Mouse (Mus musculus) large intestine, adult 2 months (tissue): Measurements from ENCODE around the gene Hes2. TPM values are rescaled to one million over a fixed set of nuclear protein-coding genes. Genes with fewer than 3 reads are reported as not detected.

ENCODE experiments used
- DNase-seq: peaks from one replicate; pipeline ENCODE4 v3.0.0-alpha.2; 2012; ENCODE audit warnings: low read depth, low spot score
- WGBS: fragments of 180-500 bp; shearing (Covaris S2); methylation state at CpG from one replicate; pipeline ENCODE4 v1.1.7; 2018; 5-methylcytosine and 5-hydroxymethylcytosine counted together
- polyA plus RNA-seq: library from polyadenylated mRNA; depleted of rRNA; stranded (reverse); fragments of >200 nt; gene quantifications from 2 replicates; pipeline ENCODE4 v1.2.3, GENCODE M21; 2012

Gene Hes2
- polyA plus RNA-seq, 1 experiment = 7.5 TPM

- DNase-seq = no peak
- WGBS = 1% methylated on average over 84 of the region's 85 CpGs
Observed at GRCm38 (mm10) chr4:152130771-152131653, 27.7 kb upstream of the Hes2 start.

- 15% methylated on average over 50 of the region's 50 CpGs for WGBS
- no peak for DNase-seq
Observed at GRCm38 (mm10) chr4:152131809-152132771, 26.6 kb upstream of the Hes2 start.

GRCm38 (mm10) chr4:152132772-152133169, 25.9 kb upstream of the Hes2 start:
- no peak for DNase-seq
- WGBS = 23% methylated on average over 10 of the region's 10 CpGs

GRCm38 (mm10) chr4:152133213-152133612, 25.5 kb upstream of the Hes2 start:
- no peak for DNase-seq

GRCm38 (mm10) chr4:152134507-152134906, 24.2 kb upstream of the Hes2 start:
- DNase-seq = no peak

More at GRCm38 (mm10) chr4:152133213-152133612, 25.5 kb upstream of the Hes2 start:
- 74% methylated on average over 5 of the region's 5 CpGs for WGBS

GRCm38 (mm10) chr4:152135363-152135762, 23.3 kb upstream of the Hes2 start:
- 67% methylated on average over 12 of the region's 12 CpGs for WGBS
- no peak for DNase-seq

GRCm38 (mm10) chr4:152136112-152136875, 22.4 kb upstream of the Hes2 start:
- WGBS = 48% methylated on average over 6 of the region's 6 CpGs
- no peak for DNase-seq

- no peak for DNase-seq
- 93% methylated on average over 2 of the region's 2 CpGs for WGBS
Observed at GRCm38 (mm10) chr4:152136876-152137250, 21.8 kb upstream of the Hes2 start.

- DNase-seq = no peak
- WGBS = 1% methylated on average over 51 of the region's 51 CpGs
Observed at GRCm38 (mm10) chr4:152138497-152139260, 20.0 kb upstream of the Hes2 start.

- 25% methylated on average over 6 of the region's 6 CpGs for WGBS
- DNase-seq = no peak
Observed at GRCm38 (mm10) chr4:152140441-152140840, 18.2 kb upstream of the Hes2 start.

- 79% methylated on average over 8 of the region's 8 CpGs for WGBS
- no peak for DNase-seq
Observed at GRCm38 (mm10) chr4:152141521-152142135, 17.0 kb upstream of the Hes2 start.

GRCm38 (mm10) chr4:152143632-152144031, 15.0 kb upstream of the Hes2 start:
- DNase-seq = no peak
- WGBS = 46% methylated on average over 1 of the region's 1 CpGs

GRCm38 (mm10) chr4:152145473-152145872, 13.2 kb upstream of the Hes2 start:
- WGBS = 28% methylated on average over 10 of the region's 10 CpGs
- no peak for DNase-seq

- 64% methylated on average over 11 of the region's 11 CpGs for WGBS
- no peak for DNase-seq
Observed at GRCm38 (mm10) chr4:152146033-152146827, 12.4 kb upstream of the Hes2 start.

- no peak for DNase-seq
- WGBS = 81% methylated on average over 4 of the region's 4 CpGs
Observed at GRCm38 (mm10) chr4:152150546-152150945, 8.1 kb upstream of the Hes2 start.

- DNase-seq = no peak
- 38% methylated on average over 7 of the region's 7 CpGs for WGBS
Observed at GRCm38 (mm10) chr4:152151451-152151965, 7.2 kb upstream of the Hes2 start.

- DNase-seq = no peak
- WGBS = 4% methylated on average over 57 of the region's 57 CpGs
Observed at GRCm38 (mm10) chr4:152151966-152152544, 6.6 kb upstream of the Hes2 start, which contains the start of gene Espn. Gene Espn (minus strand): TSS chr4:152152371.
